Mouse (Mus musculus) liver, embryonic 14.5 days (tissue): ENCODE data around the gene Phactr1.

ENCODE experiments used
- CTCF ChIP-seq: IDR thresholded peaks from 2 replicates; pipeline ENCODE4 v1.5.1; 2016; ENCODE audit warnings: antibody characterized with exemption, low read depth, control low read depth
- EP300 ChIP-seq: IDR thresholded peaks from 2 replicates; pipeline ENCODE4 v1.6.1; 2016; ENCODE audit warnings: antibody characterized with exemption, low read depth

GRCm38 (mm10) chr13:42894016-42894415 is 213.6 kb downstream of the Phactr1 start:
- TF ChIP-seq CTCF, result no peak
- TF ChIP-seq EP300, result no peak
